Mouse (Mus musculus): ENCODE results near the gene Cfap36. TPM values are rescaled to one million over a fixed set of nuclear protein-coding genes. Genes with fewer than 3 reads are reported as not detected.
A peak's percentile ranks its signal among the peaks of the same experiment; 100 is the strongest.

The Cfap36 gene
- total RNA-seq, 2 experiments from 2014 or later, result 8.0 to 8.8 TPM

GRCm38 (mm10) chr11:29188981-29189380, 58.2 kb downstream of the Cfap36 start:
- DNase-seq, result no peak
- intact Hi-C loops (cut with DNase I), result no loop called here

- intact Hi-C loops (cut with DNase I), result no loop called here
- no peak for DNase-seq
These were observed 65.5 kb downstream of the Cfap36 start for GRCm38 (mm10) chr11:29181751-29182150.

DNA sequence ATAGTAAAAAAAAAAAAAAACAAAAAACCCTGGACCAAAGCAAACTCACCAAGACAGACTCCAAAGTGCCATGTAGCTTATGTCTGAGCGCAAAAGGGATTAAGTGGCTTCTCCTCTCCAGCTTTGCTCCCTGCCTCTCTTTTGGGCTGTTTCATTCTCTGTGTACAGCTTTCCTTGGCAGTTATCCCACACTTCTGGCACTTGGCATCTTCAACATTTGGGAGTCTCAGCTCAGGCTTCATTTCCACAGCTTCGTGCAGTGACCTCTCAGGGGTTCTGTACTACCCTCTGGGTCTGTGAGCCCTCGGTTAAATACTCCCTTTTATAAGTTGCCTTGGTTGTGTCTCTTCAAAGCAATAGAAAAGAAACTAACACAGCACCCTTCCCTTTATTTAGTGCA, 66.6 kb downstream of the Cfap36 start:
- DNase-seq, result peak in 1 of 2 experiments; percentile 4
- intact Hi-C loops (cut with DNase I), result no loop called here

DNA sequence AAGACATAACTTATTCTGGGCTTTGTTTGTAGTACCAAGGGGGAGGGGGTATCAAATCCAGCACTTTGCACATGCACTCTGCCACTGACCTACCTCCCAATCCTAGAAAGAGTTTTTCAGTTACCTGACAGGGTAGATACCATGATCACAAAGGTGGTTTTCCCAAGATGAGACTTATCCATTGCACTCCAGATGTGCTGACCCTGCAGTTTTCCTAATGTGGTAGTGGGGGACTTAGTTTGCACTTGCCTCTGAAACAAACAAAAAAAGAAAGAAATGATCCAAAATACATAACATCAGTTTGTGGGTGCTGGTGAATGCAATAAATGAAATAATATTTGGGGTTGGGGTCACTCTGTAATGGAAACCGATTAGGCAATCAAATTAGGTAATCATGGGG, 67.9 kb downstream of the Cfap36 start:
- intact Hi-C loops (cut with DNase I), result no loop called here
- no peak for DNase-seq

DNA sequence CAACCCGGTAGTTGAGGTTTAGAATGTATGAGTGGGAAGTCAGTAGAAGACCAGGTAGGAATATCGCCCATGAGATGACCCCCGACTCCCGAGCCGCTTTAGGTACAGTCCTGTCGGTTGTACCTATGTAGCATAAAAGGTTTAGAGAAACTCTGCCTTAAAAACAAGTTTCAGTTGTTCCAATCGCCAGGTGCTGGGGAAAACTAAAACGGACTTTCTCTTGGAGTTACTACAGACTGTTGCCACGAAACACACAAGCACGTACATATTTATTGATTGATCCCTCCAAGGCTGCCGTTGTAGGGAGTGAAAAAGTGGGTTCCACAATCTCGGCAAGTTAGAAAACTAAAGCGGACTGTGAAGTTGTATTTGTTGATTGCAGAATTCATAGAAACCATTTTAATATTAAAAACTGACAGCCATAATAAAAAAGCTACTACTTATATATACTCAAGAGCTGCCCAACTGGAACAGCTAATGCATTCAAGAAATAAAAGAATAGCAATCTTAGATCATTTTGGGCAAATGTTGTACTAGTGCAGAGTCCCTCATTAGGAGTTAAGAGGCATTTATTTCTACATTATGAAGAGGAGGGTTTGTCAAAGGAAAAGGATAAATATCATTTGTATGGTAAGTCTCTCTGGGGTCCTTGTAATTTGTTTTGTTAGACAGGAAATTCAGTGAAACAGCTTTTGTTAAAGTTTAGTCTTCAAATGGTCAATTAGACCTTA, 73.3 kb downstream of the Cfap36 start:
- intact Hi-C loops (cut with DNase I), result no loop called here
- no peak for DNase-seq

- intact Hi-C loops (cut with DNase I), result no loop called here
- DNase-seq, result peak; percentile 13 to 49
These were observed 74.0 kb downstream of the Cfap36 start for GRCm38 (mm10) chr11:29173125-29173631.

GRCm38 (mm10) chr11:29172563-29173124, 74.6 kb downstream of the Cfap36 start, which contains the start of gene Ppp4r3b:
Gene Ppp4r3b (plus strand): TSS chr11:29172890.
- intact Hi-C loops (cut with DNase I), result no loop called here
- peak; percentile 92 to 96 for DNase-seq

- intact Hi-C loops (cut with DNase I), result no loop called here
- DNase-seq, result peak; percentile 12 to 37
These were observed 75.2 kb downstream of the Cfap36 start for GRCm38 (mm10) chr11:29171959-29172391.

Other genes with a start within 250 kb of the Cfap36 start
- gene Pnpt1, start 116.7 kb downstream of the Cfap36 start, total RNA-seq (2021), result 10 to 100 TPM; 14.3 to 15.8 TPM
- gene Ppp4r3b, start 74.5 kb downstream of the Cfap36 start, total RNA-seq (2021), result 10 to 100 TPM; 22.1 to 26.9 TPM
- gene Ccdc88a, start 126.2 kb upstream of the Cfap36 start, total RNA-seq (2021), result 1 to 10 TPM; 3.0 to 3.4 TPM